Mouse (Mus musculus) kidney, adult 2 months (tissue): ENCODE measurements around the gene Gclc. TPM values are rescaled to one million over a fixed set of nuclear protein-coding genes. Genes with fewer than 3 reads are reported as not detected.

Source experiments
- DNase-seq: peaks from one replicate; pipeline ENCODE4 v3.0.0; 2021
- H3K27ac ChIP-seq: fragments of 200-500 bp; 2 replicates; pipeline ENCODE4 v1.5.1; 2012; ENCODE audit warnings: low read depth, low read length, control low read depth, inconsistent platforms; ENCODE audit not compliant: insufficient read depth
- H3K27me3 ChIP-seq: fragments of 200-500 bp; replicated peaks from 2 replicates; pipeline ENCODE4 v1.6.1; 2012; ENCODE audit warnings: mild to moderate bottlenecking, moderate library complexity, low read length, inconsistent platforms; ENCODE audit not compliant: control insufficient read depth, insufficient read depth
- H3K36me3 ChIP-seq: fragments of 200-500 bp; 2 replicates; pipeline ENCODE4 v1.6.1; 2012; ENCODE audit warnings: mild to moderate bottlenecking, moderate library complexity, low read length, inconsistent platforms; ENCODE audit not compliant: control insufficient read depth, insufficient read depth
- H3K4me1 ChIP-seq: fragments of 200-500 bp; 2 replicates; pipeline ENCODE4 v1.6.1; 2011; ENCODE audit warnings: low read length; ENCODE audit not compliant: control insufficient read depth, insufficient read depth
- H3K4me3 ChIP-seq: fragments of 200-500 bp; 2 replicates; pipeline ENCODE4 v1.5.1; 2011; ENCODE audit warnings: mild to moderate bottlenecking, low read depth, low read length, control low read depth; ENCODE audit not compliant: insufficient read depth
- CTCF ChIP-seq: fragments of 200-500 bp; conservative IDR thresholded peaks from 2 replicates; pipeline ENCODE4 v1.5.1; 2011; ENCODE audit warnings: low read depth, mild to moderate bottlenecking, control low read depth, low read length, moderate library complexity, mixed read lengths; ENCODE audit not compliant: insufficient read depth, insufficient read length
- POLR2A ChIP-seq: fragments of 200-500 bp; IDR thresholded peaks from one replicate; pipeline ENCODE4 v1.6.1; 2011; ENCODE audit warnings: low read depth, low read length, control low read depth
- WGBS: fragments of 180-500 bp; shearing (Covaris S2); methylation state at CpG from one replicate; pipeline ENCODE4 v1.1.7; 2018; 5-methylcytosine and 5-hydroxymethylcytosine counted together
- polyA plus RNA-seq: library from polyadenylated mRNA; depleted of rRNA; stranded (reverse); fragments of >200 nt; gene quantifications from 2 replicates; pipeline ENCODE4 v1.2.3, GENCODE M21; 2012; rRNA removed

Gene Gclc
- polyA plus RNA-seq, result 88.7 and 99.9 TPM in 2 replicates

DNA sequence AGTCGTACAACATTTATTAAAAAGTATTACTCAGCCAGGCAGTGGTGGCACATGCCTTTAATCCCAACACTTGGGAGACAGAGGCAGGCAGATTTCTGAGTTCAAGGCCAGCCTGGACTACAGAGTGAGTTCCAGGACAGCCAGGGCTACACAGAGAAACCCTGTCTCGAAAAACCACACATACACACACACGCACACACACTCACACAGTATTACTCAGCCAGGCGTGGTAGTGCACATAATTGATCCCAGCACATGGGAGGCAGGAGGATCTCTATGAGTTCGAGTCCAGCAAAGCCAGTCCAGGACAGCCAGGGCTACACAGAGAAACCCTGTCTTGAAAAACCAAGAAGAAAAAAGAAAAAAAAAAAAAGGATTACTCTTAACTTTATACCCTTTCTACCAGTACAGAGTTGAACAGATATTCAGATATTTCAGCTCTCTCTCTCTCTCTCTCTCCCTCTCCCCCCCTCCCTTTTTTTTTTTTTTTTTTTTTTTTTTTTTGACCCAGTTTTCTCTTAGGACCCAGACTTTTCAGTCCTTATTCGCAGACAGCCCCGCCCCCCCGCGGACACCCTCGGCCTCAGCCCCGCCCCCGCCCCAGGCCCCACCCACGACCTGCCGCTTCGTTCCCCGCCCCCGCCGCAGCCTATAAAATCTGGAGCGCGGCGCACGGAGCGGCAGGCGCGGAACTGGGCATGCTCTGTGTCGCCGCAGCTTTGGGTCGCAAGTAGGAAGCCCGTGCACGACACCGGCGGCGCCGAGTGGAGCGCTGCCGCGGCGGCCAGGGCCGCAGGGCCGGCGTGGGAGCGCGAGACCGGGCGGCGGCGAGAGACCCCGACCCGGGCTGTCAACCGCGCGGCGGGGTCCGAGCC is at the start of gene Gclc:
TSS of gene Gclc (plus strand) at position 683 of the 875 bp plus-strand sequence.
- peak within 1 kb of the TSS; percentile 80 for H3K27ac ChIP-seq
- DNase-seq, result peak; percentile 96
- TF ChIP-seq CTCF (no peak), POLR2A (peak; percentile 96)
- H3K4me1 ChIP-seq, result peaks cover 10% of the 10 kb centered on the region; the same call in 1 of the 2 replicates
- H3K27me3 ChIP-seq, result no peaks in the 10 kb centered on the region
- H3K4me3 ChIP-seq, result peak within 1 kb of the TSS; percentile 99
- WGBS, result 8% methylated on average over 50 of the region's 54 CpGs
- H3K36me3 ChIP-seq, result no peaks in the 10 kb centered on the region

DNA sequence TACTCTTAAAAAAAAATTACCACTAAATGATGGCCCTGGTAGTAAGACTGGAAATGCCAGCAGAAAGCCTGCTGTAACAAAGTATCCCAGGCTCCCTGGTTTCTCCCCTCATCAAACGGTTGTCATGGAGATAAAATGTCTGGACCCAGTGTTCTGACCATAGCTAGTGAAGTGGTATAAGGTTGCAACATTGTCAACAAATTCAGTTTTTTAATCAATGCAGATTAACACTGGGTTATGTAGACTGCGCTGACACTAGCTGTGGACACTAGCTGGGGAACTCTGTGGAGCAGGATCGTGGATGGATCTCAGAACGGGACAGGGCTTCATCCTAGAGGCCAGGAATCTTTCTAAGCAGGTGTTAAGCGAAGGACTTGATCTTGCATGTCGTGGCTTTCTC is 47.8 kb upstream of the Gclc start:
- H3K36me3 ChIP-seq, result no peaks in the 10 kb centered on the region
- H3K4me1 ChIP-seq, result no peaks in the 10 kb centered on the region; the same call in 1 of the 2 replicates
- no peak overlapping the region for H3K4me3 ChIP-seq
- TF ChIP-seq POLR2A (no peak), CTCF (no peak)
- WGBS, result 87% methylated on average over 6 of the region's 6 CpGs
- DNase-seq, result no peak
- H3K27me3 ChIP-seq, result no peaks in the 10 kb centered on the region
- H3K27ac ChIP-seq, result no peak overlapping the region

DNA sequence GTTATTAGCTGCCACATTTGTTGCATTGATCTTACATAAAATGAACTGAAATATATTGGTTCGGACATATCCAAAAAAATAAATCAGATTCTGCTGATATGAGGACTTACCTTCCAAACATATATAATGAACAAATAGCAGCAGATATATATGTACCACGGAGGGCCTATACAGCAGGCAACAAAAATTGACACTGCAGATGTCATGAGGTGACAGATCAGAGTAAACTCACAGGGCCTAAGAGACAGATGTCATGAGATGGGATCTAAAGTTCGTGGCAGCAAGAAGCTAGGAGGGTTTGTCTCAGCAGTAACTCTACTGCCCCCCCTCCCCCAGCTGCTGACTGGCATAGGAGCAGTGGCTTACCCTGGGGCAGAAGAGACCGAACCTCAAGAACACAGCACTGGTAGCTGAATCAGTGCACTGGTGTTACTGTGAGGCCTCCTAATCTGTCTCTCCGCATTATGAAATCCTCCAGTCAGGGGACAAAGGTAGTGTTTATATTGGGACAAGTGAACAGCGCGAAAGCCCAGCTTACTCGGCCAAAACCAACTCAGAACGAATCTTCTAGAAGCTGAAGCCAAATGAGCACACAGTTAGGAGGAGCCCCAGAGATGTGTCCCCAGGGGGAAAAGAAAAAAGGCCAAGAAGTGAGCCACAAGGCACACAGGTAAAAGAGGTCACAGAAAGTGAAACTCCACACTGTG is 46.7 kb upstream of the Gclc start:
- no peaks in the 10 kb centered on the region for H3K27me3 ChIP-seq
- 63% methylated on average over 9 of the region's 9 CpGs for WGBS
- TF ChIP-seq CTCF (no peak), POLR2A (no peak)

DNA sequence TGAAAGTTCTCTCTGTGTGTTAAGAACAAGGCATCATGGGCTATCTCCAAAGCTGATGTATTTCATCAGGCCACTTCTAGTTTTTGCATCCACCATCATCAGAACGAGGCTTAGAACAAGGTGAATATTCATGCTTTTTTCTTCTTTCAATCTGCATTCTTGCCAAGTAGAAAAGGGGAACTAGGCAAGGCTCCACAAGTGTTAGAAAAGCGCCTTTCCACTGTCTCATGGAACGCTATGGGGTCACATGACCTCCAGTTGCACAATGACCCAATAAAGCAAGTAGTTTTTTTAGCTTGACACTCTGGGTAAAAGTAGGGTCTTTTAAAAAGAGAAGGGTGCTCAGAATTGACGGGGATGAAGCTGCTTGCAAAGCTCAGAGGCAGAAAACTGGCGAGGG is 45.4 kb upstream of the Gclc start:
- WGBS, result 75% methylated on average over 5 of the region's 5 CpGs
- Histone ChIP-seq H3K27me3 (no peaks in the 10 kb centered on the region), H3K4me3 (no peak overlapping the region), H3K4me1 (no peaks in the 10 kb centered on the region; the same call in 1 of the 2 replicates), H3K27ac (no peak overlapping the region), H3K36me3 (no peaks in the 10 kb centered on the region)
- TF ChIP-seq CTCF (no peak), POLR2A (no peak)
- no peak for DNase-seq

More for the DNA sequence above, 46.7 kb upstream of the Gclc start:
- H3K4me1 ChIP-seq, result no peaks in the 10 kb centered on the region; the same call in 1 of the 2 replicates
- 0 out of 2 replicates have a peak overlapping the region, but pooled peaks have one; percentile 26 for H3K27ac ChIP-seq
- no peak overlapping the region for H3K4me3 ChIP-seq
- H3K36me3 ChIP-seq, result no peaks in the 10 kb centered on the region
- DNase-seq, result peak; percentile 59

DNA sequence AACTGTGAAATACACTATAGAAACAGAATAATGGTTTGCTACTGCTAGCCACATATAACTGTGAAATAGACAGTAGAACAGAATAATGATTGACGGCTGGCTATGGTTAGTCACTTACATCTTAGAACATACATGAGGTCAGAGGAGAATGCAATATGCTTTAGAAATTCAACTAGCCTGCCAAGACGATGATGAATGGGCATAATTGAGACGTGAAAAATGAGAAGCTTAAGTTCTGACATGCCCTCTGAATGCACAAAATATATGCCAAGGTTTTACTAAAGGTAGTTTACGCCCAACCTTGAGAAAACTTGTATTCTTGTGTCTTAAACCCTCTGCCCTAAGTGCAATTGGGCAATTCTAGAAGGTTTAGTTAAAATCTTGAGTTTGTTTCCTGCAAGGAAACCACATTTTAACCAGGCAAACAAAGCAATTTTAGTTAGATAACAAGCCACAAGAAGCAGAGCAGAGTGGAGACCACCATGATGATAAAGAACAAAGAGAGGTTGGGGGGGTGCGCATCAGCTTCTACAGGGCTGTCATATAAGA is 43.2 kb upstream of the Gclc start:
- peaks cover 1% of the 10 kb centered on the region; the same call in 1 of the 2 replicates for H3K4me1 ChIP-seq
- no peak for DNase-seq
- H3K27me3 ChIP-seq, result no peaks in the 10 kb centered on the region
- H3K27ac ChIP-seq, result no peak overlapping the region
- 87% methylated on average over 5 of the region's 5 CpGs for WGBS
- no peak overlapping the region for H3K4me3 ChIP-seq
- H3K36me3 ChIP-seq, result no peaks in the 10 kb centered on the region
- TF ChIP-seq POLR2A (no peak), CTCF (no peak)

DNA sequence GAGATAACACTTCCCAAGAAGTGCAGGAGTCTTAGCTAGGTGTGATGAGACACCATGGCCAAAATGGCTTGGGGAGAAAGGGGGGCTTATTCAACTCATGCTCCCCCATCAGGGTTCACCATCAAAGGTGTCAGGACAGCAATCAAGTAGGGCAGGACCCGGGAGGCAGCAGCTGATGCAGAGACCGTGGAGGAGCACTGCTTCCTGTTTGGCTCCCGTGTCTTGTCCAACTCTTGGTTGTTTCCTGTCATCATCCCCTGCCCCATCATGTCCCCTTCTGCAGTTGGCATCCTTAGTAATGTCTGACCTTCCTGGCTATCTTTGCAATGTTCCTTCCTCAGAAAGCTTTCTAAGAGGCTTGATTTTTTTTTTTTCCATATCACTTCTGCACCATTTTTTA is 41.5 kb upstream of the Gclc start:
- WGBS, result 36% methylated on average over 3 of the region's 3 CpGs
- no peak overlapping the region for H3K27ac ChIP-seq
- no peaks in the 10 kb centered on the region for H3K36me3 ChIP-seq
- no peak overlapping the region for H3K4me3 ChIP-seq
- no peak for DNase-seq
- TF ChIP-seq CTCF, result no peak
- no peak for TF ChIP-seq POLR2A
- no peaks in the 10 kb centered on the region for H3K27me3 ChIP-seq
- H3K4me1 ChIP-seq, result peaks cover 11% of the 10 kb centered on the region; the same call in 1 of the 2 replicates
